ENCODE assay signal across 12 mouse cellular contexts in the genomic region with DNA sequence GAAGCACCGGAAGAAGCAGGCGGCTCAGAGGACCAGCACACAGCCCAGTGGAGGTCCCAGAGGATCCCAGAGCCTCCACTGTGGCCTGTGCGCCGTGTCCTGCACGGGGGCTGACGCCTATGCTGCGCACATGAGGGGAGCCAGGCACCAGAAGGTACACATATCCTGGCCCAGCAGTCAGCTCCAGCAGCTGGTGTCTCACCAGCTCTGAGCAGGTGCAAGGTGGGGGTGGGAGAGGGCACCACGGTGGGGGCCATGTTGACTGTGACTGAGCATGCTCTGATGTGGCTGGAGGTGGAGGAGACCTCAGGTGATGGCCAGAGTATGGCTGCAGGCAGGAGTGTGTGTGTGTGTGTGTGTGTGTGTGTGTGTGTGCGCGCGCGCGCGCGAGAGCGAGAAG. TPM values are rescaled to one million over a fixed set of nuclear protein-coding genes. Genes with fewer than 3 reads are reported as not detected.
"Had no signal": no experiment of that assay in that cellular context is flagged by ENCODE, and none has a peak within 500 bp of the region (broad histone marks: within the 10 kb centered on the region; RNA-seq: fewer than 3 reads in every experiment).

No protein-coding gene starts in this region.

- H3K9me3 ChIP-seq: limb, embryonic 13.5 days; midbrain, embryonic 13.5 days had no signal

- H3K27ac ChIP-seq: kidney, postnatal 0 days; limb, embryonic 13.5 days; liver, embryonic 14.5 days; midbrain, embryonic 13.5 days had no signal

- ATAC-seq: midbrain, embryonic 13.5 days had no signal

- DNase-seq: kidney, adult 11 months; kidney, adult 9 months; left cerebral cortex, postnatal 4 days; lung, adult 18-20 months; lung, postnatal 36 days; right cerebral cortex, postnatal 25 days had no signal

- H3K4me3 ChIP-seq: limb, embryonic 13.5 days; midbrain, embryonic 13.5 days had no signal

- H3K4me2 ChIP-seq: limb, embryonic 13.5 days; midbrain, embryonic 13.5 days had no signal

- H3K9ac ChIP-seq: limb, embryonic 13.5 days; liver, embryonic 14.5 days; midbrain, embryonic 13.5 days had no signal

RNA-seq across cellular contexts. Expression of a gene that starts 11.4 kb away (rescaled TPM):
- total RNA-seq: liver, adult 2 months; megakaryocyte progenitor cell, adult 5-6 weeks had no signal
- polyA plus RNA-seq: liver, adult 2 months had no signal
